In the genomic region with DNA sequence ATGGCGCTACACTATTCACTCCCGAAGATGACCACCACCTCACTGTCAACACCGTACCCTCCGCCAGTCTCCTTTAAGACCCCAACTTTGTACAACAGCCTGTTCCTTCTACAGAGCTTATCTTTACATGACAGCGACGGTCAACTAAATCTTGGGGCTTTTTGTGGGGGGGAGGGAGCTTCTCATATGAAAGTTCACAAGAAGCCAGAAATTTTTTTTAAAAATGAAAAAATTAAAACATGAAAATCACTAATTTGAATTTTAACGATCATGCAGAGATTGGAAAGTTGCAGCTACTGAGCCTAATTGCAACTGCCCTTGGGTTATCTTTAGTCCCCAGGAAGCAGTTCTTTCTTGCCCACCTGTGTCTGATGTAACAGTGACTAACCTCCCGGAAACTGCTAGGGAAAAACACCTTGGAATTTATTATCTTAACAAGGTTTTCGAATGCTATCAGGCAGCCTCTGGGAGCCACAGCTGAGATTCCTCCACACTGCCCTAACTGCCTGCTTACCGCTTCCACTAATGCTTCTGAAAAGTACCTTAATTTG, we compare ENCODE assay signal across 12 mouse cellular contexts. TPM values are rescaled to one million over a fixed set of nuclear protein-coding genes. Genes with fewer than 3 reads are reported as not detected.
A peak's percentile ranks its signal among the peaks of the same experiment; 100 is the strongest.
DNase-seq lines count a peak whose midpoint lies in the region; ATAC-seq and TF ChIP-seq lines count a peak whose summit lies in the region.
"Had no signal": no experiment of that assay in that cellular context is flagged by ENCODE, and none has a peak within 500 bp of the region (broad histone marks: within the 10 kb centered on the region; RNA-seq: fewer than 3 reads in every experiment).

No protein-coding gene starts in this region.

- H3K4me2 ChIP-seq in hindbrain, embryonic 16.5 days (ENCODE audit: low read length) = no peak overlapping the region
- peak overlapping the region; percentile 80 for H3K4me2 ChIP-seq in limb, embryonic 14.5 days (replicated peaks; ENCODE audit: low read depth, low read length, severe bottlenecking)

- no peak for ATAC-seq in hindbrain, embryonic 16.5 days
- ATAC-seq in limb, embryonic 14.5 days (ENCODE audit: low FRiP score, low read depth) = no peak

- H3K27me3 ChIP-seq in hindbrain, embryonic 10.5 days (ENCODE audit: insufficient read depth, poor library complexity, severe bottlenecking) = peaks cover 20% of the 10 kb centered on the region
- H3K27me3 ChIP-seq in hindbrain, embryonic 16.5 days (replicated peaks; ENCODE audit: control insufficient read depth, insufficient read depth, low read length) = no peaks in the 10 kb centered on the region
- no peaks in the 10 kb centered on the region for H3K27me3 ChIP-seq in C2C12 (ENCODE audit: control insufficient read depth, insufficient read depth, insufficient read length)
- H3K27me3 ChIP-seq in limb, embryonic 14.5 days (ENCODE audit: control insufficient read depth, insufficient read depth, low read length) = no peaks in the 10 kb centered on the region

- no peak overlapping the region for H3ac ChIP-seq in C2C12 (ENCODE audit: control insufficient read depth, insufficient read length, low read depth)

- H3K9ac ChIP-seq in hindbrain, embryonic 16.5 days (ENCODE audit: low read depth, low read length) = no peak overlapping the region
- H3K9ac ChIP-seq in limb, embryonic 14.5 days (ENCODE audit: low read depth, low read length, severe bottlenecking) = no peak overlapping the region

- peaks cover 25% of the 10 kb centered on the region for H3K4me1 ChIP-seq in hindbrain, embryonic 10.5 days (replicated peaks)
- H3K4me1 ChIP-seq in hindbrain, embryonic 16.5 days (ENCODE audit: control insufficient read depth, insufficient read depth, low read depth, low read length) = peaks cover 12% of the 10 kb centered on the region
- H3K4me1 ChIP-seq in brown adipose tissue, adult 24 weeks (ENCODE audit: control insufficient read depth, insufficient read depth, insufficient read length, low read length) = peaks cover 30% of the 10 kb centered on the region
- H3K4me1 ChIP-seq in limb, embryonic 14.5 days (ENCODE audit: control insufficient read depth, insufficient read depth, low read length) = peaks cover 15% of the 10 kb centered on the region

- no peaks in the 10 kb centered on the region for H3K9me3 ChIP-seq in hindbrain, embryonic 10.5 days
- no peaks in the 10 kb centered on the region for H3K9me3 ChIP-seq in hindbrain, embryonic 16.5 days (ENCODE audit: control insufficient read depth, low read length)
- no peaks in the 10 kb centered on the region for H3K9me3 ChIP-seq in limb, embryonic 14.5 days (ENCODE audit: control insufficient read depth, low read length)

- H3K79me3 ChIP-seq in C2C12 (ENCODE audit: low read depth) = peaks cover 7% of the 10 kb centered on the region

- H3K36me3 ChIP-seq in hindbrain, embryonic 10.5 days = no peaks in the 10 kb centered on the region
- no peaks in the 10 kb centered on the region for H3K36me3 ChIP-seq in hindbrain, embryonic 16.5 days (ENCODE audit: control insufficient read depth, insufficient read depth, low read length)
- H3K36me3 ChIP-seq in C2C12 (ENCODE audit: control insufficient read depth, insufficient read depth) = no peaks in the 10 kb centered on the region
- peaks cover under 1% of the 10 kb centered on the region; the same call in 1 of the 2 replicates for H3K36me3 ChIP-seq in limb, embryonic 14.5 days (ENCODE audit: control insufficient read depth, insufficient read depth, low read length)

- WGBS in hindbrain, embryonic 10.5 days = 79% methylated on average over 10 of the region's 10 CpGs
- 81% methylated on average over 10 of the region's 10 CpGs for WGBS in hindbrain, embryonic 16.5 days
- WGBS in limb, embryonic 14.5 days = 64% methylated on average over 10 of the region's 10 CpGs

- H3K79me2 ChIP-seq in C2C12 (ENCODE audit: control insufficient read depth, insufficient read depth) = peaks cover 13% of the 10 kb centered on the region

- peak overlapping the region; percentile 89; the same call in 1 of the 2 replicates for H3K4me3 ChIP-seq in hindbrain, embryonic 10.5 days
- no peak overlapping the region for H3K4me3 ChIP-seq in hindbrain, embryonic 16.5 days (ENCODE audit: low read length)
- peak overlapping the region; percentile 18 for H3K4me3 ChIP-seq in C2C12 (ENCODE audit: insufficient read depth, poor library complexity, severe bottlenecking)
- peak overlapping the region; percentile 71 for H3K4me3 ChIP-seq in brown adipose tissue, adult 24 weeks (ENCODE audit: insufficient read depth, low read depth, low read length)
- peak overlapping the region; percentile 72 for H3K4me3 ChIP-seq in limb, embryonic 14.5 days (replicated peaks; ENCODE audit: low read length)

- no peak for TF ChIP-seq CTCF in C2C12 (IDR thresholded peaks at IDR 0.05; ENCODE audit: control insufficient read depth, insufficient read depth, insufficient read length)

- H3K27ac ChIP-seq in hindbrain, embryonic 10.5 days = no peak overlapping the region
- H3K27ac ChIP-seq in hindbrain, embryonic 16.5 days (ENCODE audit: low read depth, low read length) = no peak overlapping the region
- H3K27ac ChIP-seq in brown adipose tissue, adult 24 weeks (replicated peaks; ENCODE audit: low read depth, low read length) = peak overlapping the region; percentile 77
- no peak overlapping the region for H3K27ac ChIP-seq in limb, embryonic 14.5 days (replicated peaks; ENCODE audit: low read depth, low read length)

- TF ChIP-seq POLR2A in limb, embryonic 14.5 days (IDR thresholded peaks at IDR 0.05; ENCODE audit: borderline replicate concordance, extremely low read depth, insufficient read depth, insufficient read length) = no peak

- no peak for DNase-seq in hindbrain, embryonic 10.5 days (ENCODE audit: low spot score)
- no peak for DNase-seq in limb, embryonic 14.5 days (ENCODE audit: low spot score)
- DNase-seq in right cerebral cortex, postnatal 36 days (ENCODE audit: low spot score in 2 of 2) = no peak
- DNase-seq in left cerebral cortex, adult 8-10 months (ENCODE audit: low spot score in 2 of 2) = no peak
- no peak for DNase-seq in embryo, embryonic 11 days
- DNase-seq: kidney, postnatal 25 days; thymus, adult 18-20 months had no signal

TF ChIP-seq in C2C12, 6 proteins besides CTCF, POLR2A, EP300 and RAD21:
- TF ChIP-seq MAX (IDR thresholded peaks at IDR 0.05) (no peak), CEBPB (IDR thresholded peaks at IDR 0.05; ENCODE audit: low read depth) (no peak), USF1 (IDR thresholded peaks at IDR 0.05; ENCODE audit: low read depth) (no peak), FOSL1 (IDR thresholded peaks at IDR 0.05; ENCODE audit: insufficient read depth, low read length, poor library complexity, severe bottlenecking) (no peak), MYOD1 (IDR thresholded peaks at IDR 0.05; ENCODE audit: control insufficient read depth, insufficient read length, low read depth) (no peak), MYOG (IDR thresholded peaks at IDR 0.05; ENCODE audit: control insufficient read depth, extremely low read depth, insufficient read length) (no peak)

RNA-seq across cellular contexts. Expression of gene Sft2d2, which starts 1.4 kb away (rescaled TPM):
- 8.9 and 9.4 TPM in 2 replicates for polyA plus RNA-seq in hindbrain, embryonic 10.5 days (2016; fragmentation: Nextera tagmentation; extraction: Ambion mirVana)
- 5.8 and 7.9 TPM in 2 replicates for polyA plus RNA-seq in hindbrain, embryonic 16.5 days (2015; fragmentation: Nextera tagmentation; extraction: Ambion mirVana)
- 6.9 TPM for polyA plus RNA-seq in C2C12 (2012; fragmentation: generic; extraction: Trizol)
- 23.5 and 29.0 TPM in 2 replicates for polyA plus RNA-seq in brown adipose tissue, adult 24 weeks (2012; ENCODE audit: insufficient read depth, insufficient read length, missing spikeins)
- 21.1 and 23.7 TPM in 2 replicates for polyA plus RNA-seq in limb, embryonic 14.5 days (2012; rRNA removed)
- 26.9 and 27.6 TPM in 2 replicates for polyA plus RNA-seq in limb, embryonic 14.5 days (2014; fragmentation: Nextera tagmentation; extraction: Ambion mirVana)
- total RNA-seq in left cerebral cortex, adult 8-10 months (2022) = 10 to 100 TPM; 16.4 to 20.4 (median 16.8) TPM

RNA-seq across cellular contexts. Expression of gene Tbx19, which starts 32.2 kb away (rescaled TPM):
- not detected in 2 replicates for polyA plus RNA-seq in hindbrain, embryonic 10.5 days (2016; fragmentation: Nextera tagmentation; extraction: Ambion mirVana)
- not detected in 2 replicates for polyA plus RNA-seq in hindbrain, embryonic 16.5 days (2015; fragmentation: Nextera tagmentation; extraction: Ambion mirVana)
- polyA plus RNA-seq in C2C12 (2012; fragmentation: generic; extraction: Trizol) = not detected
- not detected in 2 replicates for polyA plus RNA-seq in brown adipose tissue, adult 24 weeks (2012; ENCODE audit: insufficient read depth, insufficient read length, missing spikeins)
- not detected in 2 replicates for polyA plus RNA-seq in limb, embryonic 14.5 days (2012; rRNA removed)
- polyA plus RNA-seq in limb, embryonic 14.5 days (2014; fragmentation: Nextera tagmentation; extraction: Ambion mirVana) = not detected in 2 replicates
- not detected for total RNA-seq in left cerebral cortex, adult 8-10 months (2022)
- total RNA-seq: common myeloid progenitor, adult 5-6 weeks; neutrophil, adult 5-6 weeks had no signal

RNA-seq across cellular contexts. Expression of gene Tiprl, which starts 44.0 kb away (rescaled TPM):
- 97.1 and 98.4 TPM in 2 replicates for polyA plus RNA-seq in hindbrain, embryonic 10.5 days (2016; fragmentation: Nextera tagmentation; extraction: Ambion mirVana)
- polyA plus RNA-seq in hindbrain, embryonic 16.5 days (2015; fragmentation: Nextera tagmentation; extraction: Ambion mirVana) = 145 and 147 TPM in 2 replicates
- 31.3 TPM for polyA plus RNA-seq in C2C12 (2012; fragmentation: generic; extraction: Trizol)
- polyA plus RNA-seq in brown adipose tissue, adult 24 weeks (2012; ENCODE audit: insufficient read depth, insufficient read length, missing spikeins) = 41.1 and 41.5 TPM in 2 replicates
- 34.5 and 52.4 TPM in 2 replicates for polyA plus RNA-seq in limb, embryonic 14.5 days (2012; rRNA removed)
- polyA plus RNA-seq in limb, embryonic 14.5 days (2014; fragmentation: Nextera tagmentation; extraction: Ambion mirVana) = 84.9 and 99.1 TPM in 2 replicates
- 10 to 100 TPM; 60.6 to 65.5 (median 62.1) TPM for total RNA-seq in left cerebral cortex, adult 8-10 months (2022)
